Mouse (Mus musculus): Measurements from ENCODE around the gene Mpst.

- no peak for TF ChIP-seq CTCF (IDR thresholded peaks at IDR 0.05; ENCODE audit: extremely low read depth, insufficient read depth, insufficient read length, insufficient replicate concordance)
- TF ChIP-seq POLR2A (IDR thresholded peaks at IDR 0.05; ENCODE audit: low read depth, low read length) = no peak
Measured at GRCm38 (mm10) chr15:78425230-78425629, 19.0 kb downstream of the Mpst start.

All from spleen, adult 2 months (tissue).